Mouse (Mus musculus) frontal cortex, adult (tissue): ENCODE data around the gene Cabp4.
"Not testable (repeated sequence)": the region's sequence is repeated elsewhere in the genome, so short reads cannot be mapped to it uniquely, and the experiment has no call there.

Source experiments
- ATAC-seq: cut with Nextera tagmentation; 2 replicates; pipeline ENCODE4 v1.9.2; 2017; ENCODE audit warnings: mild to moderate bottlenecking, moderate library complexity, mixed read lengths; ENCODE audit not compliant: low TSS enrichment

The Cabp4 gene

GRCm38 (mm10) chr19:4147782-4148490 is 4.1 kb upstream of the Cabp4 start:
- no peak for ATAC-seq

- no peak for ATAC-seq
Observed at GRCm38 (mm10) chr19:4147022-4147405, 3.2 kb upstream of the Cabp4 start.

GRCm38 (mm10) chr19:4146366-4147021 is 2.7 kb upstream of the Cabp4 start:
- no peak for ATAC-seq

- no peak for ATAC-seq
Observed at GRCm38 (mm10) chr19:4145936-4146335, 2.1 kb upstream of the Cabp4 start.

- no peak for ATAC-seq
Observed at GRCm38 (mm10) chr19:4144550-4145498, 991 bp upstream of the Cabp4 start.

- no peak for ATAC-seq
Observed at GRCm38 (mm10) chr19:4142416-4143173, 1.2 kb downstream of the Cabp4 start.

GRCm38 (mm10) chr19:4140147-4140546 is 3.7 kb downstream of the Cabp4 start:
- no peak for ATAC-seq

- ATAC-seq: no peak
Observed at GRCm38 (mm10) chr19:4139446-4139845, 4.4 kb downstream of the Cabp4 start, which contains the start of gene Gpr152. TSS of gene Gpr152 (plus strand) at chr19:4139787.

- ATAC-seq: no peak
Observed at GRCm38 (mm10) chr19:4137913-4138312, 5.9 kb downstream of the Cabp4 start.

- ATAC-seq: no peak
Observed at GRCm38 (mm10) chr19:4136463-4136862, 7.4 kb downstream of the Cabp4 start.

GRCm38 (mm10) chr19:4135963-4136345 is 7.9 kb downstream of the Cabp4 start:
- ATAC-seq: peak; percentile 27; the same call in 1 of the 2 replicates

GRCm38 (mm10) chr19:4135229-4135962 is 8.4 kb downstream of the Cabp4 start:
- ATAC-seq: not testable (repeated sequence)

GRCm38 (mm10) chr19:4134354-4134753 is 9.5 kb downstream of the Cabp4 start:
- no peak for ATAC-seq

GRCm38 (mm10) chr19:4131768-4132167 is 12.1 kb downstream of the Cabp4 start:
- ATAC-seq: no peak

- no peak for ATAC-seq
Observed at GRCm38 (mm10) chr19:4131075-4131474, 12.8 kb downstream of the Cabp4 start.

GRCm38 (mm10) chr19:4130106-4130505 is 13.7 kb downstream of the Cabp4 start:
- no peak for ATAC-seq

- ATAC-seq: no peak
Observed at GRCm38 (mm10) chr19:4129462-4129861, 14.4 kb downstream of the Cabp4 start.

GRCm38 (mm10) chr19:4126759-4127495 is 16.9 kb downstream of the Cabp4 start:
- ATAC-seq: no peak

GRCm38 (mm10) chr19:4125741-4126696 is 17.8 kb downstream of the Cabp4 start, which contains the start of gene Aip:
TSS of gene Aip (minus strand) at chr19:4125858.
- ATAC-seq: peak; percentile 82
